Mouse (Mus musculus) neutrophil, adult 5-6 weeks (primary cell): ENCODE results near the gene Rpa3. TPM values are rescaled to one million over a fixed set of nuclear protein-coding genes. Genes with fewer than 3 reads are reported as not detected.

Experiments
- ATAC-seq: fragments of 151-379, 151-347 bp; 2 replicates; pipeline ENCODE4 v1.8.0; 2017; ENCODE audit warnings: mild to moderate bottlenecking, moderate TSS enrichment; ENCODE audit not compliant: insufficient number of reproducible peaks, poor library complexity, low FRiP score, severe bottlenecking; ENCODE audit errors: extremely low read depth
- total RNA-seq: library from RNA; stranded (forward); fragments of 200-1000 nt; gene quantifications from 2 replicates; pipeline ENCODE4 v1.2.3, GENCODE M21; 2017

Rpa3 gene
- total RNA-seq = 20.0 and 20.4 TPM in 2 replicates

- ATAC-seq = peak; percentile 99
Observed at GRCm38 (mm10) chr6:8259004-8259666, at the start of gene Rpa3, which contains the start of the genes Umad1 and Gm45062. Rpa3 (minus strand) TSS chr6:8259173. Umad1 (plus strand) TSS chr6:8259288. Gm45062 (plus strand) TSS chr6:8259450.

DNA sequence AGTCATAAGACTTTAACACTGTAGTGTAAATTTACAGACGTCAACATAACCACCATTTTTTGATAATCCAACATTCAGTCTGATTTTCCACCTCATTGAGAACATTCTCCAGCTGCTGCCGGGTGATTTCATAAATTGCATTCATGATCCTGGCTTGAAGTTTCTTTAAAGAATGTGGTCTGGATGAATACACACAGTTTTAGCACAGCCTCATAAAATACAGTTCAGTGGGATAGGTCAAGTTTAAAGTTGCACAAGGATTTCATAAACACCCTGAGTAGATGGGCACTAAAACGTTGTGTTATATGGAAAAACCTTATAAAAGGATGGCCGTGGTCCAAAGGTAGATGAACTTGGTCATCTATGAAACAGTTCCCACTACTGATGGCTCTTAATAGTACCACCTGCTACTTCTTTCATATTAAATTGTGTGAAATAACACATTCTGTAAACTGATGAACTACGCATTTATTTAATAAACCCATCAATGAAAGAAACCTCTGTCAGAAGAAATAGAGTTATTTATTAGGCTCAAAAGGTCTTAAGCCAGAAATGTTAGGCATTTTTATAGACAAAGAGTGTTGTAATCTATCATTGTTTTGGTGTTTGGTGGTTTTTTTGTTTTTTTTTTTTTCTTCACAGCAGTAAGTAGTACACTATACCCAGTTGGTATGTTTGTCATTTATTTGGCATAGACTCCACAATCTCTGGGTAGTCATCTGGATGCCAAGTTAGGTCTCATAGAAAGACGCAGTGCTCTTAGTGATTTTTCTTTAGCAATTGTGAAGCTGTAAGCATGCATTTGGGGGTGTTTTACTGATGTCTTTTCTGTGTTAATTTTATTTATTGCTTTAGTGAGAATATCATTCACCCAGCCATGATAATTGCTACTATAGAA is 49.2 kb upstream of the Rpa3 start:
- no peak for ATAC-seq

DNA sequence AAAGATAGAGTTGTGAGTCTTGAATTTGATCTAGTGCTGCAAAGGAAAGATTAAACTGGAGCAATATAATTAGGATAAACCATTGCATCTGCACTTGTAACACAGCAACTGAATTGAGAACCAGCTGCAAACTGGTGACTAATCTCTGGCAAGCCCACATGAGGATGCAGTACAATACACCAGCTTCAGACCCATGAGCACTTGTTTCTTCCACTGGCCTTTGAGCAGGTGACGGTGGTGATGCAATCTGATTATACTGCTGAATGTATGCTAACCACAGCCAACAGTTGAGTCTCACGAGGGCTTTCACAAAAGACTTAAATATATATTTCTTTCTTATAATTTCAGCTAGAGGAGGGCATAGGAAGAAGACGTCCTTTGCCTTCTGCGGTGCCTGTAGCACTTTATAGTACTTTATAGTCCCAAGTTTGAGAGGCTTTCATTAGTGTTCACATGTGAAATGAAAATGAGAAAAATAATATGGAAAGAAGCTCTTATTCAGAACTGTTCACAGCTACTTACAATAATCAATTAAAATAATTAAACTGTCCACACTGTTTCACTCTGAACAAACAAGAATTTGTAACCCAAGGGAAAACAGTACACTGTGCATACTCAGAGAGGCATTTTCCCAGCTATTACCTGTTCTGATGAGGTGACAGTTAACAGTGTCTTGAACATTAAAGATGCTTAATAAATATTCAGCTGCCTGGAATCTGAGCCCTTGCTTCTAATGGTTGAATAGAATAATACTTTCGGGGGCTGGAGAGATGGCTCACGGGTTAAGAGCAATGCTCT is 40.3 kb upstream of the Rpa3 start:
- ATAC-seq = no peak

DNA sequence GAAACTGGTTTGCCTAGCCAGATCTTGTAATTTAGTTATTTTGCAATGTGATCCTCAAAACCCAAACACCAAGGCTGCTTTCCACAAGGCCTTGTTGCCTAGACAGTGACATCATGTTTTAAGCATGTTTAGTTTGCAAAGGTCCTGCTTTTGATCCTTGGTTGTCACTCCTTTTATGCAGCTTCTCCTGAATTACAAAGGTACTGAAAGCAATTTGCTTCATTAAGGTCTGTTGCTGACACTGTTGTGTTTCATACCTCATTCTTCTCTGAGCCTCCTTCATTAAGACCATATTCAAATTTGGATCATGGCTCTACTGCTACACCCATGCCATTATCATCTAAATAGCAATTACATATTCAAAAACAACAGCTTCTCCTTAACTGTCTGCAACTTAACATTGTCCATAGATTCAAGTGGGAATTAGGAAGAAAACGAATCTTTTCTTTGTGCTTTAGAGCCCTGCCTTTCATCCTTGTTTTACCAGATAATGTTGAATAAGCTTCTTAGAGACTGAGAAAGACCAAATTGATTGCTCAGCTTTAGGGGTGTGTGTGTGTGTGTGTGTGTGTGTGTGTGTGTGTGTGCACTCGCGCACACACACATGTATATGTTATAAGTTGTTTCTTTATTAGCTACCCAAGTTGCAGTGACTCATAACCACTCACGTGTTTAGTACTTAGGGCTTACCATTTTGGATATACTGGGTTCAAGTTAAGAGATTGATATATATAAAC is 35.2 kb upstream of the Rpa3 start:
- ATAC-seq = no peak

GRCm38 (mm10) chr6:8288755-8289580 is 30.0 kb upstream of the Rpa3 start:
- ATAC-seq = 0 out of 2 replicates have a peak, but pooled peaks have one; percentile 30

- ATAC-seq = no peak
Observed at GRCm38 (mm10) chr6:8286146-8286545, 27.2 kb upstream of the Rpa3 start.

DNA sequence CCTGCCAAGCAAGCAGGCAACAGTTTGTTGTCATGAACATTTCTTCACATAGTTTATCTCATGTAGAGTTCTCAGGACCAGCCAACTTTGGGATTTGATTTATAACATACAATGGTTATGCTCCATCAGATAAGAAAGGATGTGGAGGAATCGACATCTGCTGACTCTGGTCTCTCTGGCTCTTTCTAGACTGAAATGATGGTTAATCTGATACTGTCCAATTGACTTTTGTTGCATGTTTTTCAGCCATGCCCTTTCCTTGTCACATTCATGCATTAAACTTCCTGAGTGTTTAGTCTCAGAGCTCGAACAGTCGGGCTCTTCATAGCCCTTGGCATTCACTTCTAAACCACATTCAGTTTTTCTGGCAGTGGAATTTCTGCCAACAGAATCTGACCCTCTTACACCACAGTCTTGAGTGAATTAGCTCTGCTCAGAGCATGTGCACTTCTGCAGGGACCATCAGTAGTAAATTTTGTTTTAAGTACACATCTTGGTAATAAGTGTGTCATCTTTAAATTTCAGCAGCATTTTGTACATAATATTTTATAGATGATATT is 26.5 kb upstream of the Rpa3 start:
- ATAC-seq = no peak

DNA sequence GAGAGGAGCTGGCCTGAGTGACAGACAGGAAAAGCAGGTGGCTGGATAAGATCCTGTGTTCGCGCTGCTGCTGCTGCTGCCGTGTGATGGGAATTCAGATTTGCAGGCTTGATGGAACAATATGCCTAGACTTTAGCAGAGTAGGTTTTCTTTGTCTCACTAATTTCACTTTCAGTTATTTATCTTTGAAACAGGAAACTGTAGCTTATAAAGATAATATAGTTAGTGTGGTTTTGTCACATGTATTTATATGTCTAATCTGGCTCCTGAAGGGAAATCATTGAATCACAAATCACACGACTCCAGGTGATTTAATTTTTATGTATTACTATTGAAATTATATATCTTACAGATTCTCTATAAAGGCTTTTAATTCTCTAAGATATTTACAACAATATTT is 24.3 kb upstream of the Rpa3 start:
- no peak for ATAC-seq

- ATAC-seq = peak; percentile 42; the same call in 1 of the 2 replicates
Observed at GRCm38 (mm10) chr6:8278426-8279002, 19.5 kb upstream of the Rpa3 start.

DNA sequence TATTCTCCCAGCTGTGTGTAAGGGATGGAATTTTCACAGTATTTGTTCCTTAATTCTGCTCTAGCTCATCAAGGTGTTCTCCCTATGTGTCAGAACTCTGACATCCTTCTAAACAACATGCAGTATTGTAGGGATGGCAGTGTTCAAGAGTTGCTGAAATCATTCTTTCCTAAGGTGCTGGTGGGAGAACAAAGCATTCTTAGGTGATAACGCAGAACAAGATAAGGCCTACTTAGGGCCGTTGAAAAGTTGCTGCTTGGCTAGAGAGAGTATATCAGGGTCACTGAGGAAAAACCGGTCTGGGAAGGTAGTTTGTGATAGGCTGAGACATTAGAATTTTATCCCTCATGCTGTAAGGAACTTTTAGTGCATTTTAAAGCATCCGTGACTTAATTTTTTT is 17.5 kb upstream of the Rpa3 start:
- ATAC-seq = no peak

DNA sequence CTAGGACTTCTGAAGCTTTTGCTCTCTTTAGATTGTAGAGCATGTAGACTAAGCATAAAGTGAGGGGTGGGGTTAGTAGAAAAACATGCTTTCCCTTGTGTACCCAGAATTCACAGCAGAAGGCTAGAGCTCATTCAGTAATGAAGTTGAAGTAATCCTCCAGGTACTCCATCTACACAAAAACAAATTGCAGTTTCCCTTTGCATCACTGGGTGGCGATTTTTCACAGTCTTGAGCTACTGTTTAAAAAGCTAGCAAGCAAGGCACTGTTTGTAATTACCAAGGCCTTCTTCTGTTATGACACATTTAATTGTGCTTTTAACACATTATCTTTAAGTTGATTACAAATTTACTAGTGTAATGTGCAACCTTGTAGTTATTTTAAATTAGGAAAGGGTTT is 16.1 kb upstream of the Rpa3 start:
- ATAC-seq = peak; percentile 82

DNA sequence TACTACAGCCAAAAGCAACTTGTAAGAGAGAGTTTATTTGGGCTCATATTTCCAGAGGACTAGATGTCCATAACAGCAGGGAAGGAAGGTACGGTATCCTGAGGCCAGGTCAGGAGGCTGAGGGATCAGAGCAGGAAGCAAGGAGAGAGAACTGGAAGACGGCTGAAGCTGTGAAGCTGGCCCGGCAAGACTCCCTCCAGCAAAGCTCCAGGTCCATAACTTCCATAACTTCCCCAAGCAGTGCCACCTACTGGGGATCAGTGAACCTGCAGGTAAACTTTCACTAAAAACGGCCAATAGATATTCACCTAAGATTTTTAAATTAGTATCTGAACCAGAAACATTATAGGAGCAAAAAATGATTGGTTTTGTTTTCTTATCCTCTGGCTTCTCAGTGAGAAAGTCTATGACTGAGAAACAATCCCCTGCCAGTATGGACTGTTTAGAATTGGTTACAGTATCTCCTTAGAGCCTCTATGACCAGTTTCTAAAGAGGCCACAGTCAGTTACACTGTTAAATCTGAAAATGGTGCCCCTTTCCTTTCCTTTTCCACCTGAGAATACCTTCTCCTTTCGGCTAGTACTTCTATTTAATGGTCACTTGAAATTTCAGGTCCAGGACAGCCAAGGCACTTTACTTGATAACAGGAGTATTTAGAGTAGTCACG is 15.5 kb upstream of the Rpa3 start:
- peak; percentile 75 for ATAC-seq

DNA sequence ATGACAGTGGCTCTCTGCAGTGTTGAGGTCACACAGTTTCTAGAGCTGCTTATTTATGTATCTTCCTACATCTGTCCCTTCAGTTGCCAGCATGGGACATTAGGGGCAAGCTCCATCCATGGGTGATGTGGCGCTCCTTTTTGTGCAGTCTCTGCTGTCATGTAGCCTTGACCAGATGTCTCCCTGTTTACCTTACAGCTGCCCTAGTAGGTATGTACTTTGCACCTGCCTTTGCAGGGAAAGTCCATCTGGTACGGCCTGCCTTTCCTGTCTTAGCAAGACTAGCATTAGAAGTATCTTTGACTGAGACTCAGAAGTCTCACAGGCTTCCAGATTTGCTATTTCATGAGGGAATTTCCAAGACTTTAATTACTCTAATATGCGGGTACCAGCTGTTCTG is 12.1 kb upstream of the Rpa3 start:
- no peak for ATAC-seq

DNA sequence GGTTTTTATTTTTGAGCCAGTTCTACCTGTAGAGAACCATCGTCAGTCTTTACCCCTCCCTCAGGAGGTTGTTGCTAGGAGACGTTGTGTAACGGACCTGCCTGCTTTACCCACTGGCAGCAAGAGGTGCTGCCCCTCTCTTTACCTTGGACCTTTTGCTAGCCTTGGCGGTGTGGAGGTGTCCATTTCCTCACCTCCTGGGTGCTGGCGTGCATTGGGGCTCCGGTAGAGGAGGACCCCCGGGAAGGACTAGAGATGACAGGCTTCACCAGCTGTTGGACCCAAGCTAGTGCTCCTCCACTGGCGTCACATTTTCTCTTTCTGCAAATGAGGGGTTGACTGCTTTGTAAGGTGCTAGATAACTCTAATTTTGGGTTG is 683 bp upstream of the Rpa3 start:
- ATAC-seq = peak; percentile 31

GRCm38 (mm10) chr6:8258316-8258715 is 657 bp downstream of the Rpa3 start:
- no peak for ATAC-seq

DNA sequence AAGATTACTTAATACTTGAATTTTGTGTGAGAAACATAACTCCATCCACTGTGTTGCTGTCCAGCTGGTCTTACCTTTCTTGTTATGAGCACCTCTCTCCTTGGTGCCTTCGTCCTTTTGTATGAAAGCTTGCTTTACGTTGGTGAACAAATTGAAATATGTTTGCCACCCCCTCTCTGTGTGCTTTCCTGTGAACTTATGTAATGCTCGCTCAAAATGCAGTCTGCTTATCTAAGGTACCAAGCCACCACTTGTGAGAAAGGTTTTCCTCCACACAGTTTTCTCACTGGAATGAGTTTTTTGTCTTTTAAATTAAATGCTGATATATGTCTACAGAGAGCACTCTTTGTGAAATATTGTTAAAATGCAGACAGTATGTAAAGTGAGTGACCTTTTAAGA is 30.4 kb downstream of the Rpa3 start:
- no peak for ATAC-seq

GRCm38 (mm10) chr6:8227035-8227434 is 31.9 kb downstream of the Rpa3 start:
- no peak for ATAC-seq
